Mouse (Mus musculus) intestine, postnatal 0 days (tissue): ENCODE measurements around the gene Gatc. TPM values are rescaled to one million over a fixed set of nuclear protein-coding genes. Genes with fewer than 3 reads are reported as not detected.
"Not testable (repeated sequence)": the region's sequence is repeated elsewhere in the genome, so short reads cannot be mapped to it uniquely, and the experiment has no call there.

Source experiments
- ATAC-seq: fragments of 200-750 bp; cut with Nextera tagmentation; 2 replicates; pipeline ENCODE4 v1.8.0; 2017; ENCODE audit warnings: mild to moderate bottlenecking, moderate TSS enrichment, moderate library complexity
- H3K27ac ChIP-seq: fragments of 300-500 bp; sonication (generic); 2 replicates; pipeline ENCODE4 v1.5.1; 2014; ENCODE audit warnings: mild to moderate bottlenecking, low read depth, low read length, moderate library complexity
- H3K27me3 ChIP-seq: fragments of 300-500 bp; sonication (generic); replicated peaks from 2 replicates; pipeline ENCODE4 v1.6.1; 2014; ENCODE audit warnings: low read length, mixed read lengths; ENCODE audit not compliant: control insufficient read depth, insufficient read depth
- H3K36me3 ChIP-seq: fragments of 300-500 bp; sonication (generic); 2 replicates; pipeline ENCODE4 v1.6.1; 2014; ENCODE audit warnings: mild to moderate bottlenecking, moderate library complexity; ENCODE audit not compliant: control insufficient read depth, insufficient read depth
- H3K4me1 ChIP-seq: fragments of 300-500 bp; sonication (generic); replicated peaks from 2 replicates; pipeline ENCODE4 v1.6.1; 2014; ENCODE audit warnings: antibody characterized with exemption, low read length, mixed read lengths; ENCODE audit not compliant: control insufficient read depth, insufficient read depth
- H3K4me2 ChIP-seq: fragments of 300-500 bp; sonication (generic); replicated peaks from 2 replicates; pipeline ENCODE4 v1.6.1; 2014; ENCODE audit warnings: low read depth, mild to moderate bottlenecking, moderate library complexity
- H3K4me3 ChIP-seq: fragments of 300-500 bp; sonication (generic); 2 replicates; pipeline ENCODE4 v1.5.1; 2014; ENCODE audit warnings: low read depth, low read length
- H3K9ac ChIP-seq: fragments of 300-500 bp; sonication (generic); 2 replicates; pipeline ENCODE4 v1.6.1; 2014; ENCODE audit warnings: mild to moderate bottlenecking, low read depth, low read length
- H3K9me3 ChIP-seq: fragments of 300-500 bp; sonication (generic); 2 replicates; pipeline ENCODE4 v1.6.1; 2016; ENCODE audit warnings: mixed run types; ENCODE audit not compliant: control insufficient read depth
- CTCF ChIP-seq: sonication (generic); IDR thresholded peaks from 2 replicates; pipeline ENCODE4 v1.5.1; 2016; ENCODE audit warnings: low read depth, mild to moderate bottlenecking, control low read depth, antibody characterized with exemption, moderate library complexity
- WGBS: fragments of 180-500 bp; shearing (Covaris S2); extraction: QIAGEN DNeasy Blood & Tissue Kit; methylation state at CpG from one replicate; pipeline ENCODE4 v1.1.7; 2014; 5-methylcytosine and 5-hydroxymethylcytosine counted together
- polyA plus RNA-seq: library from polyadenylated mRNA; unstranded; fragments of >200 nt; fragmentation: Nextera tagmentation; extraction: Ambion mirVana; gene quantifications from 2 replicates; pipeline ENCODE4 v1.2.1, GENCODE M21; 2015

The Gatc gene
- polyA plus RNA-seq, 1 experiment from 2014 or later, result 15.2 TPM

DNA sequence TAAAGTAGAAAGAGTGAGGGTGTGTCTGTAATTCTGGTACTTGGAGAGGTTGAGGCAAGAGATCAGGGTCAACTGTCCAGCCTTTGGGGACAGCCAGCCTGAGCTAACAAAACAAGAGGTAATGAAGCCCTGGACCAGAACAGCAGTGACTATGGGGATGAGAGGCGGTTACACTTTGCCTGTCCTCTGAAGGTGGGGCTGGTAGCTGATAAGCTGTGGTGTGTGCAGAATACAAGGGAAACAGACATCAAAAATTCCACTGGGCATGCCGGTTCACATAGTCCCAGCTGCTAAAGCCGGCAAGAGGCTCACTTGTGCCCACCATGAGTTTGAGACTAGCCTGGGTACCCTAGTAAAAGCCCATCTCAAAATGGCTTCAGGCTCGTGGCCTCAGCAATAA lies 28.6 kb downstream of the Gatc start:
- Histone ChIP-seq H3K4me2 (no peak overlapping the region), H3K9me3 (no peaks in the 10 kb centered on the region), H3K36me3 (no peaks in the 10 kb centered on the region), H3K27me3 (no peaks in the 10 kb centered on the region), H3K27ac (no peak overlapping the region), H3K4me3 (no peak overlapping the region), H3K4me1 (peaks cover 4% of the 10 kb centered on the region; the same call in 1 of the 2 replicates), H3K9ac (no peak overlapping the region)
- ATAC-seq, result no peak
- no peak for TF ChIP-seq CTCF
- WGBS, result 49% methylated on average over 4 of the region's 4 CpGs

DNA sequence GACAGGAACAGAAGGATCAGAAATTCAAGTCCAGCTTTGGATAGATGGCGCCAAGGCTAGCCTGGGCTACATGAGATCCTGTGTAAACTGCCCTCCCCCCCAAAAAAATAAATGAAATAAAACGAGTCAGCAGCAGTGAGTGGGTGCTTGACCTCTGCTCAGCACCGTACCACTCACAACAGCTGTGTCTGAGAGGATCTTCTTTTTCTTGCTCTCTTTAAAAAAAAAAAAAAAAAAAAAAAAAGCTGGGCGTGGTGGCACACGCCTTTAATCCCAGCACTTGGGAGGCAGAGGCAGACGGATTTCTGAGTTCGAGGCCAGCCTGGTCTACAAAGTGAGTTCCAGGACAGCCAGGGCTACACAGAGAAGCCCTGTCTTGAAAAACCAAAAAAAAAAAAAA lies 38.8 kb downstream of the Gatc start:
- H3K4me1 ChIP-seq, H3K9me3 ChIP-seq, ATAC-seq, H3K27ac ChIP-seq, H3K36me3 ChIP-seq, H3K9ac ChIP-seq, H3K27me3 ChIP-seq, H3K4me3 ChIP-seq: not testable (repeated sequence)
- H3K4me2 ChIP-seq, result peak overlapping the region; percentile 91; the same call in 1 of the 2 replicates
- WGBS, result 79% methylated on average over 3 of the region's 7 CpGs

DNA sequence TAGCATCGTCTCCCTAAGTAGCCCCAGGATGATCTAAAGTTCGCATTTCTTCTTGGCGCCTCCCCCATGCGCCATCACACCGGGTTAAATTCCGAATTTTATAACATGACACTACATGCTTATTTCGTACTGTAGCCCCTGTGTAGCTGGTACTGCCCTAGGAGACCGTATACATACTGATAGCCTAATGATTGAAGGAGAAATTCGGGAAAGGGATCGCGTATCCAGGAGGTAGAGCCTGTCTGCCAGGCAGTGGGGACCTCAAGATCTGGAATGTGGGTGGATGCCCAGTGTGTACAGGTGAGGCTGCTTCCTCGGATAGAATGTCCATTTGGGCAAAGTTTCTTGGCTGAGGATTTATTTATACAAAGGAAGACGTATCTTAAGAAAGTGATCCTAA lies 39.4 kb downstream of the Gatc start:
- no peaks in the 10 kb centered on the region for H3K27me3 ChIP-seq
- peak overlapping the region; percentile 80 for H3K4me3 ChIP-seq
- peak overlapping the region; percentile 91 for H3K4me2 ChIP-seq
- 24% methylated on average over 13 of the region's 13 CpGs for WGBS
- no peaks in the 10 kb centered on the region; the same call in 1 of the 2 replicates for H3K36me3 ChIP-seq
- no peak for TF ChIP-seq CTCF
- no peak overlapping the region for H3K27ac ChIP-seq
- no peaks in the 10 kb centered on the region for H3K9me3 ChIP-seq
- H3K4me1 ChIP-seq, result no peaks in the 10 kb centered on the region
- ATAC-seq, result no peak
- H3K9ac ChIP-seq, result peak overlapping the region; percentile 31; the same call in 1 of the 2 replicates

DNA sequence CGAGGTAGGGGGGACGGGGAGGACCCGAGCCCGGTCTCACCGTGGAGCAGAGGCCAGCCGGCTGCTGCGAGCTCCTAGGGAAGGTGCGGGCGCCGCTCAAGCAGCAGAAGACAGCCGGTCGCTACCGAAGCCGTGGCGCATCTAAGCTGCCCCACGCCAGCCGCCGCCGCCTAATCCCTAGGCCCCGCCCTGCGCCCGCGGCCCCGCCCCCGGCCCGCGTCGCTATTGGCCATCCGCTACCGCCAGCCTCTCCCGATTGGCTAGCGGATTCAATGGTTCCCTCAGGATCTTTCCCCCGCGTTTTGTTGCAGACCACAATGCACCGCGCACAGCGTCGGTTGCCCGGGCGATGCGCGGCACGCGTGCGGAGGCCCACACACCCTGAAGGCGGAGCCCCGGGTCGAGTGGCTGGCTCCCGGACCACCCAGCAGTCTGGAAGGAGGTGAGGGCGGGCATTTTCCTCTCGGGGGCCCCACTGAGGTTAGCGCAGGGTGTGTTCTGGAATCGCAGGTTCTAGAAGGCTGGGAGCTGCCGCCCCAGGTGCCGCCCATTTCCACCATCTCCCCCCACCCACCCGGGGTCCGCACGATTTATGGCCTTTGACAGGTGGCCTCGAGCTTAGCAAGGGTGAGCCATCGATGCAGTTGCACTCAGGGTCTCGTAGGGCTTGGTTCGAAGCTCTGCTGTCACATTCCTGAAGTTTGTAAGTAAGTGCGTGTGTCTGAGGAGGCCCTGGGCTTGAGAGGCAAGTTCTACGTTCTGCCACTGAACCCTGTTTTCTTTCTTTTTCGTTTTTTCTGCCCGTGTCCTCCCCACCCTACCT lies 40.0 kb downstream of the Gatc start, which contains the start of gene Dynll1:
Dynll1 (minus strand) TSS at position 208 of the 823 bp plus-strand sequence.
- H3K36me3 ChIP-seq, result peaks cover 5% of the 10 kb centered on the region
- H3K27me3 ChIP-seq, result no peaks in the 10 kb centered on the region
- peak within 1 kb of the TSS; percentile 67 for H3K9ac ChIP-seq
- peak within 1 kb of the TSS; percentile 91 for H3K4me2 ChIP-seq
- peak within 1 kb of the TSS; percentile 83 for H3K27ac ChIP-seq
- H3K4me1 ChIP-seq, result no peaks in the 10 kb centered on the region
- ATAC-seq, result peak; percentile 95
- peak; percentile 37 for TF ChIP-seq CTCF
- no peaks in the 10 kb centered on the region for H3K9me3 ChIP-seq
- WGBS, result under 1% methylated on average over 63 of the region's 66 CpGs
- H3K4me3 ChIP-seq, result peak within 1 kb of the TSS; percentile 80

DNA sequence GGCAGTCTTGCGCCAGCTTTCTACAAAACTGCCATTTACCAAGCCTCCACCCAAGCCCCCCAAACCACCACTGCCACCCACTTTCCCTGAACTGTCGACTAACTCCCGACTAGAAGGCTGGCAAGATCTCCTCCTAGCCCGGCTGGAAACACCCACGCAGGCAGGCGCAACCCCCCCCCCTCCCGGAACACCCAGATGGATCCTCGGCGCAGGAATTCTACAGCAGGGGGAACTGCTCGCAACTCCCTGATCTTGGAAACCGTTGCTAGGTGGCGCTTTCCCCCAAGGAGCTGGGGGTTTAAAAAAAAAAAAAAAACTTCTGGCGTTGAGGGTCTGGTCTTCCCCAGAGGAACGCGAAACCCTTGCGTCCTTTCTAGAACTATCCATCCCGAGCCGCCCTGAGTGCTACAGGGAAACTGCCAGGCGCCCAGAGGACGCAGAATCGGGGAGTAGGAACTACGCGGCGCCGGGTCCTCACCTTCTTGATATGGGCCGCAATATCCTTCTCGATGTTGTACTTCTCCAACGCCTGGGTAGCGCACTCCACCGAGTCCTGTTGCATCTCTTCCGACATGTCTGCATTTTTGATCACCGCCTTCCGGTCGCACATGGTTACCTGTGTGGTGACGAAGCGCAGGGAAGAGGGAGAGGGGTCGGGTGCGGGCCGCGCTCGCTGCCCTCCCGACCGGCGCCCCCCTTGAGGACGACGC lies 40.8 kb downstream of the Gatc start:
- Histone ChIP-seq H3K36me3 (peaks cover 13% of the 10 kb centered on the region), H3K27me3 (no peaks in the 10 kb centered on the region), H3K9ac (peak overlapping the region; percentile 67), H3K4me2 (peak overlapping the region; percentile 91), H3K4me1 (no peaks in the 10 kb centered on the region), H3K4me3 (peak overlapping the region; percentile 80), H3K9me3 (no peaks in the 10 kb centered on the region), H3K27ac (peak overlapping the region; percentile 83)
- WGBS, result under 1% methylated on average over 45 of the region's 46 CpGs
- peak; percentile 67 for TF ChIP-seq CTCF
- ATAC-seq, result peak; percentile 22

DNA sequence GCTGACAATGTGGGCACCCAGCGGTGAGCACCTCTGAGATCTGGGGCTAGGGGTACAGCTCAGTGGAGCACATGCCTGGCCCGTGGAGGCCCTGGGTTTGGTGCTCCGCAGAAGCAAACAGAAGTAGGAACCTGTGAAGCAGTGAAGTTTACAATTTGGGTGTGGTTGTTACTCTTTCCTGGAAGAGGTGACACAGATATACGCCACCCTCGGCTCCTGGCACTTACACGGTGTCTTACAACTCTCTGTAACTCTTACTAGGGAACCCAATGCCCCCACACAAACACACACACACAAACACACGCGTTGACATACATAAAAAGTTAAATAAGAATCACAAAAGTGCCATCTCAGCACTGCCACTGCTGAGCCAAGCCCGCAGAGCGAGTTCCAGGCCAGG lies 44.6 kb downstream of the Gatc start:
- Histone ChIP-seq H3K27ac (peak overlapping the region; percentile 46), H3K36me3 (peaks cover 25% of the 10 kb centered on the region)
- ATAC-seq, result no peak

More for the DNA sequence above, 44.6 kb downstream of the Gatc start:
- Histone ChIP-seq H3K4me2 (no peak overlapping the region), H3K9ac (no peak overlapping the region), H3K27me3 (no peaks in the 10 kb centered on the region), H3K4me3 (no peak overlapping the region), H3K4me1 (no peaks in the 10 kb centered on the region), H3K9me3 (no peaks in the 10 kb centered on the region)
- no peak for TF ChIP-seq CTCF
- WGBS, result 56% methylated on average over 10 of the region's 10 CpGs
